Mouse (Mus musculus): Measurements from ENCODE around the gene Oaz3.

DNA sequence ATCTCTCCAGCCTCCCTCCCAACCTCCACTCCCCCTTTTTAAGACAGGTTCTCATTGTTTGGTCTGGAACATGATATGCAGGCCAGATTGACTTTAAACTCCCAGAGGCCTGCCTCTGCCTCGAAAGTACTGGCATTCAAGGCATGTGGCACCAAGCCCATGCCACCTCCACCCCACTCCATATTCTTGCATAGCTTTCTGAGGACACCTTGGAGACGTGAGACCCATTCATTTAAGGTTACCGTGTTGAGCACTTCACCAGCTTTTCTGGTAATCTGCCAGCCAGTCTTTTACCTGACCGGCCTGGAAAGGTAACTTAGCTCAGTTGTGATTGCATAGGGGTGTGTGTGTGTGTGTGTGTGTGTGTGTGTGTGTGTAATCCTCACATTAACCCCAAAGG lies 38.2 kb downstream of the Oaz3 start:
- TF ChIP-seq POLR2A (IDR thresholded peaks at IDR 0.05; ENCODE audit: borderline replicate concordance, low read depth, low read length) (no peak), CTCF (IDR thresholded peaks at IDR 0.05; ENCODE audit: low read depth, low read length) (no peak)

Measured in bone marrow macrophage, adult 2 months (primary cell).